Mouse (Mus musculus): ENCODE measurements around the gene Ell.

DNA sequence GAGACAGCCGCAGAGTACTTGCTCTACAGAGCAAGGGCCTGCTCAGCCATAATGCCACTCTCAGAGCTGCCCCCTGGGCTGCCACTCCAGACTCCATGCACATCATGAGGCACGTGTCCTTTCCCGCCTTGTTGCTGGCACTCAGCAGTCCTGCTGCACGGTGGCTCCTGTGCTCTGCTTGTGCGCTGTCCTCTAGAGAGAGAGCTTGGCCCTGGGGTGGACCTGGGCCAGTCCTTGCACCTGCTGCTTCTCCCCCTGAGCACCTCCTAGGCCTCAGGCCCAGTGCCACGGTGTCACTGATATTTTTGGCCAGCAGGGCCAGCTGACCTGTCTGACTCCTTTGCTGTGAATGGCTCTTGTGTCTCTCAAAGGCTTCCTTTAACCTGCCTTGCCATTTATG is 31.7 kb downstream of the Ell start:
- TF ChIP-seq CTCF (IDR thresholded peaks at IDR 0.05; ENCODE audit: low read depth), result no peak
- TF ChIP-seq EP300 (IDR thresholded peaks at IDR 0.05; ENCODE audit: low read depth), result no peak

All from liver, postnatal 0 days (tissue).